Mouse (Mus musculus): Measurements from ENCODE around the gene Gatc.

Gatc gene

DNA sequence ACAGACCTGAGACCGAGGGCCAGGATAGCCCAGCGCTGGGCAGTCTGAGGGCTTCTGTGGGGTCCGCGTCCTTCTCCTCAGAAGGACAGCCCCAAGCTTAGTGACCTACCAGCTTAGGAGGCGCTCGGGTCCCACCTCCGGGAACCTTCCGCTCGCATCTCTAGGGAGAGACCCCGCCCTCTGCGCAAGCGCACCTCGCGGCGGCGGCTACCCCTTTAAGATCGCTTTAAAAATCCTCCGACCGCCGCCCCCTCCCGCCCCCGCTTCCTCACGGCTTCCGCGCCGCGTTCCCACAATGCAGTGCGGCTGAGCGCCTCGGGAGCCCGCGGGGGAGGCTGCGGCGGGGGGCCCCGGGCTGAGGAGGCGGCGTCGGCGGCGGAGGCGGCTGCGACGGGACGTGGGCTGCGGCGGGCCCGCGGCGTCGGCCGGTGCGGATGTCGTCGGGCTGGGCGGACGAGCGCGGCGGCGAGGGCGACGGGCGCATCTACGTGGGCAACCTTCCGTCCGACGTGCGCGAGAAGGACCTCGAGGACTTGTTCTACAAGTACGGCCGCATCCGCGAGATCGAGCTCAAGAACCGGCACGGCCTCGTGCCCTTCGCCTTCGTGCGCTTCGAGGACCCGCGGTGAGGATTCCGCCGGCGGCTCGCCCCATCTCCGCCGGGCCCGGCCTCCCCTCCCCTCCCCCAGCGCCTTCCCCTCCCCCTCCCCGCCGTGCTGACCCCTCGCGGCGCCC, 13.9 kb downstream of the Gatc start, which contains the start of gene Srsf9:
Srsf9 (plus strand) TSS at position 303 of the 735 bp plus-strand sequence.
- Histone ChIP-seq H3K4me3 (replicated peaks; ENCODE audit: low read length) (peak within 1 kb of the TSS; percentile 91), H3K9me3 (ENCODE audit: low read length) (no peaks in the 10 kb centered on the region), H3K36me3 (ENCODE audit: insufficient read depth, low read length) (peaks cover 36% of the 10 kb centered on the region), H3K4me1 (replicated peaks; ENCODE audit: low read depth, low read length) (peaks cover 55% of the 10 kb centered on the region), H3K27me3 (ENCODE audit: insufficient read depth, low read length) (peaks cover 4% of the 10 kb centered on the region; the same call in 1 of the 2 replicates)
- TF ChIP-seq POU5F1 (IDR thresholded peaks at IDR 0.05; ENCODE audit: borderline replicate concordance, low read length) (no peak), NANOG (IDR thresholded peaks at IDR 0.05; ENCODE audit: borderline replicate concordance, low read length) (no peak), CTCF (conservative IDR thresholded peaks at IDR 0.05; ENCODE audit: low read length) (no peak)

DNA sequence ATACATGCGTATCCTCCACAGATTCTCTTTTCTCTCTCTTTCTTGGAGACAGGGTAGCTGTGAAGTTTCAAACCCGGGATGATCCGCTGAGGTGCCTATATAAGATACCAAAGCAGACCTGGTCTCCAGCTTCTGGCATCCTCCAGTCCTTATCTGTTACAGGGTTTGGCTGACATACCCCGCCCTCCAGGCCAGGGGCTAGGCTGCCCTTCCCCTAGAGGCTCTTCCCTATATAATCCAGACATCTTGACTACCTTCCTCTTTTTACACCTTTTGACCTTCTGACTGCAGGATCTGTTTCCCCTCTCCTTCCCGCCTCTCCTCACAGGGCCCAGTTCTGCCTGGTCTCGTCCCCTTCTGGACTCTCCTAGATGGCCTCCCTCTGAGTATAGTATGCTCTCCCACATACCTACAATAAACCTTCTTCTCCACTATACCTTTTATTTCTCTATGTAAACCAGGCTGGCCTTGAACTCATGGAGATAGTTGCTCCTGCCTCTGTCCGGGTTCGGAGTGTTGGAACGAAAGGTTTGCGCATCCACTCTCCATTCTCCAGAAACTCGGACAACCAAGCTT, 14.6 kb downstream of the Gatc start:
- Histone ChIP-seq H3K27me3 (ENCODE audit: insufficient read depth, low read length) (peaks cover 4% of the 10 kb centered on the region; the same call in 1 of the 2 replicates), H3K36me3 (ENCODE audit: insufficient read depth, low read length) (peaks cover 29% of the 10 kb centered on the region), H3K4me1 (replicated peaks; ENCODE audit: low read depth, low read length) (peaks cover 55% of the 10 kb centered on the region), H3K9me3 (ENCODE audit: low read length) (no peaks in the 10 kb centered on the region), H3K4me3 (replicated peaks; ENCODE audit: low read length) (peak overlapping the region; percentile 91)
- TF ChIP-seq POU5F1 (IDR thresholded peaks at IDR 0.05; ENCODE audit: borderline replicate concordance, low read length) (no peak), NANOG (IDR thresholded peaks at IDR 0.05; ENCODE audit: borderline replicate concordance, low read length) (no peak), CTCF (conservative IDR thresholded peaks at IDR 0.05; ENCODE audit: low read length) (no peak)

DNA sequence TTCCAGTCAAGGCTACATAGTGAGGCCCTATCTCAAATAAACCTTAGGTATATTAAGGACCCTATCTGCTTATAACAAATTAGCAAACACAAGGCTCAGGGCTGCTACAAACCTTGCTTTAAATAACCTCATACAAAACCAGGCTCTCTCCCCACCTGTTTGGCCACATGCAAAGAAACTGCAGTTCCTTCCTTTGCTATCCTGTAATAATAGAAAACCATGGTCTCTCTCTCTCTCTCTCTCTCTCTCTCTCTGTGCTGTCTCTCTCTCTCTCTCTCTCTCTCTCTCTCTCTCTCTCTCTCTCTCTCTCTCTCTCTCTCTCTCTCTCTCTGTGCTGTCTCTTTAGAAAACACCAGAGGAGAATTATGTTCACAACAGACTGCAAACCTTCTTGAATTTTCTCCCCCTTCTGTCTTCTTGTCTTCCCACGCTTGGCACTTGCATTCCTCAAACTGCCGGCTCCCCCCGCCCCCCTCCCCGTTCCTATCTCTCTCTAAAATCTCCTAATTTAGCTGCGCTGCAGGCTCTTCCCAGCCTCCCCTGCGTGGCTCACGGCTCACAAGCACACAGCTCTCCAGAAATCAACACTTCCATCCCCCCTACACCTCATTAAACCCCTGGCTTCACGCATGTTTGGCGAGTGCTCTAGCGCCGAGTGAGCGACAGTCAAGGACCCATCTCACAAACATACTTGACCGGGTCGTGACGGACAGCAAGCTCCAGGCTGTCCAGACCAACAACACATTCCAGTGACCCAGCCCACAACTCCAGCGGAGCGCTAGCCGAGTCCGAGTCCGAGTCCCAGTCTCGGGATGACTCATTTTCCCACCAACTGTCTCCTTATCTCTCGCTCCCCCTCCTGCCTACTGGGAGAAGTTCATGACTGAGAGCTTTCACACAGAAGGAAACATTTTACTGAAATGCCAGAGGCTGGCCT, 21.7 kb downstream of the Gatc start:
- Histone ChIP-seq H3K9me3 (ENCODE audit: low read length) (no peaks in the 10 kb centered on the region), H3K4me3 (replicated peaks; ENCODE audit: low read length) (peak overlapping the region; percentile 58), H3K27me3 (ENCODE audit: insufficient read depth, low read length) (peaks cover 10% of the 10 kb centered on the region; the same call in 1 of the 2 replicates), H3K36me3 (ENCODE audit: insufficient read depth, low read length) (no peaks in the 10 kb centered on the region), H3K4me1 (replicated peaks; ENCODE audit: low read depth, low read length) (peaks cover 67% of the 10 kb centered on the region)
- TF ChIP-seq CTCF (conservative IDR thresholded peaks at IDR 0.05; ENCODE audit: low read length) (peak; percentile 25; the same call in 1 of the 2 replicates), NANOG (IDR thresholded peaks at IDR 0.05; ENCODE audit: borderline replicate concordance, low read length) (no peak), POU5F1 (IDR thresholded peaks at IDR 0.05; ENCODE audit: borderline replicate concordance, low read length) (no peak)

DNA sequence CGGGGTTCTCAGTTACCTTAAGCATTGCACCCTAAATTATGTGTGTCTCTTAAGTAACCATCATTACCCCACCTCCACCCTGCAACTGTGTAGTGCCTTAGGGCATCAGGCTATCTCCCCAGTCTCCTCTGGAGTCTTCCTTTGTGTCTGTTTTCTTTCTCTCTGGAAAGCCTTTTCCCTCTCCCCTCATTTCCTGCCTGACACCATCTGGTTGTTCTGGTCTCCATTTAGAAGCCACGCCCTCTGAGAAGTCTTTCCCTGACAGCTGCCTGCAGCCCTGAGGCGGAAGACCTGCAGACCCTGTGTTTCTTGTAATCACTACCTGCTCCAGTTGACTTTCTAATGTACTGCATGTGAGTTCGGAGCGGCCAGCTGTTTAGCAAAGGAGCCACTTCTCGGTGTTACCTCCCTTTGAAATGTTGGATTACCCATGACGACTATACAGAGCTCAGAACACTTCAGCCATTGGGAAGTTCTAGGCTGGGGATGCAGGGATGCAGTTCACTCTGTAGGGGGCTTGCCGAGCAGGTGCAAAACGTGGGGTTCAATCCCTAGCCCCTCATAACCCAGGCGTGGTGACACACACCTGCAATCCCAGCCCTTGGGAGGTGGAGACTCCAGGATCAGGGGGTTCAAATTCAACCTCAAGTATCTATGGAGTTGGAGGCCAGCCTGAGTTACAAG, 23.2 kb downstream of the Gatc start:
- Histone ChIP-seq H3K27me3 (ENCODE audit: insufficient read depth, low read length) (peaks cover 10% of the 10 kb centered on the region; the same call in 1 of the 2 replicates), H3K9me3 (ENCODE audit: low read length) (no peaks in the 10 kb centered on the region), H3K4me3 (replicated peaks; ENCODE audit: low read length) (peak overlapping the region; percentile 56), H3K4me1 (replicated peaks; ENCODE audit: low read depth, low read length) (peaks cover 71% of the 10 kb centered on the region), H3K36me3 (ENCODE audit: insufficient read depth, low read length) (no peaks in the 10 kb centered on the region)
- no peak for TF ChIP-seq CTCF (conservative IDR thresholded peaks at IDR 0.05; ENCODE audit: low read length)
- TF ChIP-seq NANOG (IDR thresholded peaks at IDR 0.05; ENCODE audit: borderline replicate concordance, low read length), result no peak; the same call in 1 of the 2 replicates
- TF ChIP-seq POU5F1 (IDR thresholded peaks at IDR 0.05; ENCODE audit: borderline replicate concordance, low read length), result no peak

DNA sequence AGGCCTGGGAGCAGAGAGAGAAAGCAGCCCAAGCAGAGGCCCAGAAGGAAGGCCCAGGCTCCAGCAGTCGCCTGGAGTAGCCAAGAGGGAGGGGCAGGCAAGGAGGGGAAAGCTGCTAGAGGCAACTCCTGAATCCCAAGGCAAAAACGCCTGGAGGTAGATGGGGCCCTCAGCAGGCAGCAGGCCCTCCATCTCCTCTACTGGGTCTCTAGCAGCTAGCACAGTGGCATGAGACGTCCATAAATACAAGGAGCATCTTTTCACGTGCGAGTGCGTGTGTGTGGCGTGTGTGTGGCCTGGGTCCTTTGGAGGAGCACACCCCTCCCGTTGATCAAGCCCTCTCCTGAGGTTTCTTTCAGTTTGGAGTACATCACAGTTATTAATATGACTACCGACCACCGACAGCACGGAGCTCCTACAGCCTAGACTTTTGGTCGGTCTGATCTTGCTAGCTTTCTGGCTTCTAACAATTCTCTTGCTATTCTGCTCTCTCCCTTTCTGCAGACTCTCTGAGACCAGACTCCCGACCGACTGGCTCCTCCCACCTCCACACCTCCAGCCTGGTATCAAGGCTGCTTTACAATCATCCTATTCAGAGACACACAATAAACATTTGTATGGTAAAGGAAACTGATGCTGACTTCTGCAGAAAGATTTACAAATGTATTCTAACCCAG, 23.9 kb downstream of the Gatc start:
- Histone ChIP-seq H3K36me3 (ENCODE audit: insufficient read depth, low read length) (no peaks in the 10 kb centered on the region), H3K4me1 (replicated peaks; ENCODE audit: low read depth, low read length) (peaks cover 78% of the 10 kb centered on the region), H3K4me3 (replicated peaks; ENCODE audit: low read length) (peak overlapping the region; percentile 56), H3K9me3 (ENCODE audit: low read length) (no peaks in the 10 kb centered on the region), H3K27me3 (ENCODE audit: insufficient read depth, low read length) (peaks cover 10% of the 10 kb centered on the region; the same call in 1 of the 2 replicates)
- TF ChIP-seq CTCF (conservative IDR thresholded peaks at IDR 0.05; ENCODE audit: low read length), result no peak
- no peak for TF ChIP-seq POU5F1 (IDR thresholded peaks at IDR 0.05; ENCODE audit: borderline replicate concordance, low read length)
- peak; percentile 93; the same call in 1 of the 2 replicates for TF ChIP-seq NANOG (IDR thresholded peaks at IDR 0.05; ENCODE audit: borderline replicate concordance, low read length)

DNA sequence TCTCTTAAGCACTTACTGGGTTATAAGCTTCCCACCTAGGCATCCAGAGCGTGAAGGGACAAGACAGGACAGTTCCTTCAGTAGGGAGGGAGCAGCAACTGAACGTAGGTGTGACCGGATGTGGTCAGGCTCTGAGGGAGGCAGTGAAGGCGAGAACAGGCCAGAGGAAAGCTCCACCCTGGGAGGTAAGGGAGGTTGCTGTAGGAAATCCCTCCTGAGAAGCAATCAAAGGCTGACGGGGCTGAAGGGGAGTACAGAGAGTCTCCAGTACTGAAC, 27.4 kb downstream of the Gatc start:
- 0 out of 2 replicates have a peak, but pooled peaks cover 5% of the 10 kb centered on the region for H3K36me3 ChIP-seq (ENCODE audit: insufficient read depth, low read length)
- no peaks in the 10 kb centered on the region for H3K9me3 ChIP-seq (ENCODE audit: low read length)
- peaks cover 81% of the 10 kb centered on the region for H3K4me1 ChIP-seq (replicated peaks; ENCODE audit: low read depth, low read length)
- H3K4me3 ChIP-seq (replicated peaks; ENCODE audit: low read length), result peak overlapping the region; percentile 51
- no peak for TF ChIP-seq POU5F1 (IDR thresholded peaks at IDR 0.05; ENCODE audit: borderline replicate concordance, low read length)
- no peak for TF ChIP-seq CTCF (conservative IDR thresholded peaks at IDR 0.05; ENCODE audit: low read length)
- TF ChIP-seq NANOG (IDR thresholded peaks at IDR 0.05; ENCODE audit: borderline replicate concordance, low read length), result no peak
- peaks cover 8% of the 10 kb centered on the region; the same call in 1 of the 2 replicates for H3K27me3 ChIP-seq (ENCODE audit: insufficient read depth, low read length)
